8 mouse cellular contexts compared by ENCODE assay signal in genomic region chr8:94974467-94975165, GRCm38 (mm10). TPM values are rescaled to one million over a fixed set of nuclear protein-coding genes. Genes with fewer than 3 reads are reported as not detected.
A peak's percentile ranks its signal among the peaks of the same experiment; 100 is the strongest.
DNase-seq lines count a peak whose midpoint lies in the region; TF ChIP-seq lines count a peak whose summit lies in the region.

TSS of gene Adgrg1 (plus strand) at chr8:94974751.

- intact Hi-C loops in heart, postnatal 25 days (cut with DNase I), result no loop called here

- no peak for DNase-seq in adrenal gland, adult 18-20 months (ENCODE audit: low spot score in 2 of 2)
- no peak for DNase-seq in adrenal gland, adult (ENCODE audit: inconsistent age in 2 of 2, low spot score in 1 of 2)
- no peak for DNase-seq in brain, embryonic 14.5 days (ENCODE audit: low read depth)
- no peak for DNase-seq in heart, postnatal 25 days (ENCODE audit: low spot score)
- peak; percentile 48 to 67 for DNase-seq in kidney, postnatal 4 days
- peak; percentile 70 for DNase-seq in lung, postnatal 36 days
- no peak for DNase-seq in embryo, embryonic 11 days
- DNase-seq in Muller cell, postnatal 12 days (ENCODE audit: inconsistent ontology term), result no peak

- TF ChIP-seq CTCF in brain, embryonic 14.5 days (IDR thresholded peaks at IDR 0.05; ENCODE audit: borderline replicate concordance, extremely low read depth, insufficient read depth, insufficient read length), result no peak

- TF ChIP-seq POLR2A in brain, embryonic 14.5 days (IDR thresholded peaks at IDR 0.05; ENCODE audit: borderline replicate concordance, extremely low read depth, insufficient read depth, insufficient read length, poor library complexity, severe bottlenecking), result no peak

RNA-seq across cellular contexts. Expression of gene Adgrg1, which starts in this region (rescaled TPM):
- 10 to 100 TPM; 24.1 to 43.3 TPM for total RNA-seq in adrenal gland, adult 18-20 months (2021)
- polyA plus RNA-seq in brain, embryonic 14.5 days (2012; rRNA removed), result 468 and 636 TPM in 2 replicates
- 10 to 100 TPM; 38.6 to 48.7 TPM for total RNA-seq in heart, postnatal 25 days (2021)

Comparison
In these comparisons a context has a peak if more than half of its experiments do, and no peak if none do; other contexts are left out.
1. DNase-seq: peak in kidney, postnatal 4 days (2 of 2) and lung, postnatal 36 days (single experiment); none in adrenal gland, adult 18-20 months (0 of 2), adrenal gland, adult (0 of 2), brain, embryonic 14.5 days (single experiment), heart, postnatal 25 days (single experiment), embryo, embryonic 11 days (single experiment) and Muller cell, postnatal 12 days (single experiment).